Mouse (Mus musculus): ENCODE data around the gene Hyal2.
"Not testable (repeated sequence)": the region's sequence is repeated elsewhere in the genome, so short reads cannot be mapped to it uniquely, and the experiment has no call there.

Gene Hyal2

DNA sequence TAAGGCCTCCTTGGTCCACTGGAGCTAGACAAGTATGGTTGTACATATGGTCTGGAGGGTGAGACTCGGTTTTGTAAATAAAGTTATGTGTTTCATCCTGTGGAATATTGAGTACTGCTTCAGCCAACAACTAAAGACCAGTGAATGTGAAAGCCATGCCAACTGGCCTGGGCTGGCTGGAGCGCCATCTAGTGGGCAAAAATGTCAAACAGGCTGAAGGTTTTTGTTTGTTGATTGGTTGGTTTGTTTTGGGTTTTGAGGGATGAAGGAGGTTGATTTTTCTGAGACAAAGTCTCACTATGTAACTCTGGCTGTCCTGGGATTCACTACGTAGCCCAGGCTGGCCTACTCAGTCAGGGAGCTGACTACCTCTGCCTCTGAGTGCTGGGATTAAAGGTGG is 22.1 kb upstream of the Hyal2 start:
- peak in 1 of 2 experiments; percentile 74 for DNase-seq (ENCODE audit: low spot score in 2 of 2)

- peak; percentile 81 to 90 for DNase-seq (ENCODE audit: low spot score in 2 of 2)
Measured at GRCm38 (mm10) chr9:107547026-107547425, 20.7 kb upstream of the Hyal2 start, which contains the start of gene Zmynd10. Gene Zmynd10, plus strand, starts transcription at chr9:107547298.

- DNase-seq (ENCODE audit: low spot score in 2 of 2) = no peak
Measured at GRCm38 (mm10) chr9:107547957-107548356, 19.8 kb upstream of the Hyal2 start.

DNA sequence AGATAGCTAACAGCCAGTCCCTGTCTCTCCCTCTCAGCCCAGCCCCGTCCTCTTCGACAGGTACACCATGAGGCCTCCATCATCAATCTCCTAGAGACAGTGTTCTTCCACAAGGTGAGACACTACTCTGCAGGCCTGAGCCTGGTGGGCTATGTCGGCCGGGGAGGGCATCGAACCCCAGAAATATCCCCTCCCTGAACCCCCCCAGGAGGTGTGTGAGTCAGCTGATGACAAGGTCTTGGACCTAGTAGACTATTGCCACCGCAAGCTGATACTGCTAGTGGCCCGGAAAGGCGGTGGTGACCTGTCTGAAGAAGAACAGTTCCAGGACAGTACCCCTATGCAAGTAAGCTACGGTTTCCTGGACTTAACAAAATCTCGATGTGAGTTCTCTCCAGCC is 18.9 kb upstream of the Hyal2 start:
- DNase-seq (ENCODE audit: low spot score in 2 of 2) = no peak

- DNase-seq (ENCODE audit: low spot score in 2 of 2) = no peak
Measured at GRCm38 (mm10) chr9:107549297-107550074, 18.3 kb upstream of the Hyal2 start.

GRCm38 (mm10) chr9:107550491-107551116 is 17.1 kb upstream of the Hyal2 start:
- no peak for DNase-seq (ENCODE audit: low spot score in 2 of 2)

DNA sequence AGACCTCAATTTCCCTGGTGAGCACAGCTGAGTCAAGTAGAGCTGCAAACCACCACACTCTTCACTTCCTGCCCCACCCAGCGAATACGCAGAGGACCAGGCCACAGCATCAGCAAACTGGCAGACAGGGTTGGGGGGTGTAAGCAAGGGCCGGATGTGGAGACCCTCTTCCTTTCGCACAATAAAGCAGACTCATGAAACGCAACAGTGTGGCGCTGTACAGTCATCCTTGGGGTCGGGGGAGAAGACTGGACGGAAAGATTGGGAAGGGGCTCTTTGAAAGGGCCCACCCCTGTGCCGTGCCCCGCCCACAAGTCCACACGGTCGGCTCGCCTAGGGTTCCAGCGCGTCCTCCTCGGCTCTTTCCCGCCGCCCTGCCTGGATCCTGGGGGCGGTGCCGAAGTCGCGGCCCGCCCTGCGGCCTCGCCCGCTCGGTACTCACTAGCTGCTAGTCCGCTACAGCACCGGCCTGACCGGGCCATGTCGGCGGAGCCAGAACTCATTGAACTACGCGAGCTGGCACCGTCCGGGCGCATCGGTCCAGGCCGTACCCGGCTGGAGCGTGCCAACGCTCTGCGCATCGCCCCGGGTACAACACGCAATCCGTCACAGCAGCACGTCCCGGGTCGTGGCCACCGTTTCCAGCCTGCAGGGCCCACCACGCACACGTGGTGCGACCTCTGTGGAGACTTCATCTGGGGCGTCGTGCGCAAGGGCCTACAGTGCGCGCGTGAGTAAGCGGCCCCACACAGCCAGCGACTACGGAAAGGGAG is 16.4 kb upstream of the Hyal2 start, which contains the start of gene Rassf1:
Gene Rassf1 (plus strand): TSS at position 439 of the 773 bp plus-strand sequence.
- DNase-seq (ENCODE audit: low spot score in 2 of 2) = no peak

- DNase-seq (ENCODE audit: low spot score in 2 of 2) = no peak
Measured at GRCm38 (mm10) chr9:107551890-107552355, 15.8 kb upstream of the Hyal2 start.

- no peak for DNase-seq (ENCODE audit: low spot score in 2 of 2)
Measured at GRCm38 (mm10) chr9:107552690-107553393, 14.9 kb upstream of the Hyal2 start.

GRCm38 (mm10) chr9:107553541-107554318 is 14.0 kb upstream of the Hyal2 start:
- DNase-seq (ENCODE audit: low spot score in 2 of 2) = no peak

GRCm38 (mm10) chr9:107554319-107554825 is 13.4 kb upstream of the Hyal2 start:
- peak; percentile 90 to 94 for DNase-seq (ENCODE audit: low spot score in 2 of 2)

DNA sequence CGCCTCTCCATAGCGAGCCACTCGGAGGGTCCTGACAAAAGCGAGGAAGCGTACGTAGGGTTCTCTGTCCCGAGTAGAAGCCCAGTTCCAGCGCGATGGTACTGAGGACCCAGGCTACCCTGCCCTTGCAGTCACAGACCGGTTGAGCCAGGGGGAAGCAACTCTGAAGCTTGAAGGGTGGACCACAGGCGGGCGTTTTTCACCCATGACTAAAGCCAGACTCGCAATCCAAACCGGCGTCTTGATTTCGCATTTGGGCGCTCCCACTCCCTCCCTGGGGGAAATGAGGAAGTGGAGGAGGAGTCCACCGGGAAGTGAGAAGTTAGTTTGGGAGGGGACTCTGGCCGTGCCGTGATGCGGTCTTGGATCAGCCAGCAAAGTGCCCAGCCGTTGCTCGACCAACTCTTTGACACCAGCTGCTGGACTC is 12.7 kb upstream of the Hyal2 start:
- DNase-seq (ENCODE audit: low spot score in 2 of 2) = no peak

DNA sequence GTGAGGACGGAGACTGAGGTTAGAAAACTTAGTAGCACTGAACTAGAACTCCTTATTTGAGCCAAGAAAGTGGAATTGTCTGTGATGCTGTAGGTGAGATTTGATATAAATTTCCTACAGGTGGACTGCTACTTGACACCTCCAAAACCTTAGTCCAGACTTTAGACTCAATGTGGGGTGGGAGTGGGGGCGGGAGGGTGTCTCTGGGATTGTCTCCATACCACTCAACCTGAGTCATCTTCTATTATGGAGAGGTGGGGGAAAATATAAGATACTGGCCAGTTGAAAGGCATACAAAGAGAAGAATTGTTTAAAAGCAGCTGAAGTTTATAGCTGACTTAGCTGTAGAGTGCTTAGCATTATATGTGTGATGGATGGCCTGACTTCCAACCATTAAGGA is 12.0 kb upstream of the Hyal2 start:
- no peak for DNase-seq (ENCODE audit: low spot score in 2 of 2)

- DNase-seq (ENCODE audit: low spot score in 2 of 2) = no peak
Measured at GRCm38 (mm10) chr9:107556346-107556745, 11.4 kb upstream of the Hyal2 start.

DNA sequence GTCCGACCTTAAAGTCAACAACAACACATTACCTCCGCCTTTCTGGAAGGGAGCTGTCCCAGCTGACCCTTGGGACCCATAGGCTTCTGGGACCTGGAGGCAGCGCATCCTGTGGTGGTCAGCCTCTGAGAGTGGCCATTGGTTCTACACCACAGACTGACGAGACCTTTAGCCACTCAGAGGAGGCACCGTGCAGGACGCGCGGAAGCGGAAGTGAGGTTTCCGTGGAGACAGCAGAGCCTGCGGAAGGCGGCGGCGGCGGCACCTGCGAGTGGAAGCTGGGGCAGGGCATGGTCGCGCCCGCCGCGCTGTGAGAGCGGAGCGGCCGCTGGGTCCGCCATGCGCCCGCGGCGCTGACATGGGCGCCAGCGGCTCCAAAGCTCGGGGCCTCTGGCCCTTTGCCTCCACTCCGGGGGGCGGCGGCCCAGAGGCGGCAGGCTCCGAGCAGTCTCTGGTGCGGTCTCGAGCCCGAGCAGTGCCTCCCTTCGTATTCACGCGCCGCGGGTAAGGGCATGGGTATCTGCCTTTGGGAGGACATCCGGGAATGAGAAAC is 4.6 kb upstream of the Hyal2 start, which contains the start of gene Tusc2:
Gene Tusc2 (plus strand): TSS at position 227 of the 553 bp plus-strand sequence.
- DNase-seq (ENCODE audit: low spot score in 2 of 2) = peak; percentile 92 to 96

DNA sequence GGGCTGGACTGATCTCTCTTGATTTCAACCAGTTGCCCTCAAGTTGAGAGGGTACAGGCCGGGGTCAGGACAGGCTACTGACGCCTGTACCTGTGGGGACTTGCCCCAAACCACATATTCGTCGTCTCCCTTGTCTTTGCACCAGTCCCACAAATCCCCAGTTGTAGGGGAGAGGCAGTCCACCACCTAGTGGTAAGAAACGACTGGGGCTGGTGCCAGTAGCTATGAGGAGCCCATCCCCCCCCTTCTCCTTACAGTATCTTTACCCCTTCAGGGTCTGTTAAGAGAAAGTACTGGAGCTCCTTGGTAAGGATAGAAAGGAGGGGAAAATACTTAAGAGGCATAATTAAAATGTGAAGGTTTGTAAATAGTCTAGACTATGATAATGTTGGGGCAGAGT is 2.2 kb upstream of the Hyal2 start:
- not testable (repeated sequence) for DNase-seq (ENCODE audit: low spot score in 2 of 2)

GRCm38 (mm10) chr9:107566041-107566709 is 1.6 kb upstream of the Hyal2 start:
- peak in 1 of 2 experiments; percentile 79 for DNase-seq (ENCODE audit: low spot score in 2 of 2)

DNA sequence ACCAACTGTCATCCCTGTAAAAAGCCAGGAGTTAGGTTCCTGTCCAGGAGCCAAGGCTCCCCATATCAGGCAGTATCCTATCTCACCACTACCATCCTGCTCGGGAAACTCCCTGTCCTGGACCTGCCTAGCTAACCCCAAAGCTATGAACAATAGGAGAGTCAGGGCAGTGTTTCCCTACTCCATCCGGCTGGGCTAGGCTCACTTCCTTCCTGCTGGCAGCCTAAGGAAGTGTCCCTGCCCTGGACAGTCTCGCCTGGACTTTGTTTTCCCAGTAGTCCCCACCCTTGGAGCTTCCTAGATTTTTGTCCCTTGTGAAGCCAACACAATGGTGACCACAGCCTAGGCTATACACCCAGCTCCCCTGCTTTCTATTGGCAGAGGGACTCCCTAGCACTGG is 890 bp upstream of the Hyal2 start:
- DNase-seq (ENCODE audit: low spot score in 2 of 2) = no peak

All from left cerebral cortex, adult 9 months (tissue).